Mouse (Mus musculus) E14TG2a.4 (cell line): Measurements from ENCODE around the gene Zbtb9.

ENCODE experiments used
- H3K27me3 ChIP-seq: 2 replicates; pipeline ENCODE4 v1.6.1; 2014; ENCODE audit warnings: low read length, control low read depth; ENCODE audit not compliant: insufficient read depth
- H3K36me3 ChIP-seq: 2 replicates; pipeline ENCODE4 v1.6.1; 2014; ENCODE audit warnings: low read length, control low read depth; ENCODE audit not compliant: insufficient read depth
- H3K4me1 ChIP-seq: replicated peaks from 2 replicates; pipeline ENCODE4 v1.6.1; 2014; ENCODE audit warnings: low read depth, low read length, control low read depth
- H3K4me3 ChIP-seq: replicated peaks from 2 replicates; pipeline ENCODE4 v1.5.1; 2014; ENCODE audit warnings: mild to moderate bottlenecking, low read length
- H3K9me3 ChIP-seq: 2 replicates; pipeline ENCODE4 v1.6.1; 2014; ENCODE audit warnings: low read length, control low read depth
- CTCF ChIP-seq: conservative IDR thresholded peaks from 2 replicates; pipeline ENCODE4 v1.5.1; 2014; ENCODE audit warnings: low read length
- NANOG ChIP-seq: IDR thresholded peaks from 2 replicates; pipeline ENCODE4 v1.6.1; 2014; ENCODE audit warnings: borderline replicate concordance, low read length, mixed read lengths
- POU5F1 ChIP-seq: IDR thresholded peaks from 2 replicates; pipeline ENCODE4 v1.6.1; 2014; ENCODE audit warnings: low read length, borderline replicate concordance

Zbtb9 gene

DNA sequence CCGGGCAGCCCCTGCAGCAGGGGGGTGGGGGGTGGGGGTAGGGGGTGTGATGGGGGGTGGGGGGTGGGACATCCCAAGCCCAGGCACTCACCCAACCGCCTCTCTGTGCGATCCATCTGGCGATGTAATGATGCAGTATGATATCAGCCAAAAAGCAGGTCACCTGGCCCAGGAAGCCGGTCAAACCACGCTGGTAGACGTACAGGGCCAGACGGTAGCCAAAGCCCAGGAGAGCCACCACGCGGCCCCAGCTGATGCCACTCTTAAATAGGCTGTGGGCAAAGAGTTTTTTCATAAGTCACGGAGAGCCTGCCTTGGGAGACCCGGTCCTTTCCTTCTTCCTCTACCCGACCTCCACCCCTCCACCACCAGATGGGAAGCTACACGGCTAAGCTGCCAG is 48.1 kb downstream of the Zbtb9 start:
- Histone ChIP-seq H3K4me3 (no peak overlapping the region), H3K9me3 (no peaks in the 10 kb centered on the region), H3K4me1 (peaks cover 76% of the 10 kb centered on the region), H3K27me3 (no peaks in the 10 kb centered on the region), H3K36me3 (peaks cover 56% of the 10 kb centered on the region)
- no peak for TF ChIP-seq CTCF
- no peak for TF ChIP-seq POU5F1
- TF ChIP-seq NANOG = no peak

DNA sequence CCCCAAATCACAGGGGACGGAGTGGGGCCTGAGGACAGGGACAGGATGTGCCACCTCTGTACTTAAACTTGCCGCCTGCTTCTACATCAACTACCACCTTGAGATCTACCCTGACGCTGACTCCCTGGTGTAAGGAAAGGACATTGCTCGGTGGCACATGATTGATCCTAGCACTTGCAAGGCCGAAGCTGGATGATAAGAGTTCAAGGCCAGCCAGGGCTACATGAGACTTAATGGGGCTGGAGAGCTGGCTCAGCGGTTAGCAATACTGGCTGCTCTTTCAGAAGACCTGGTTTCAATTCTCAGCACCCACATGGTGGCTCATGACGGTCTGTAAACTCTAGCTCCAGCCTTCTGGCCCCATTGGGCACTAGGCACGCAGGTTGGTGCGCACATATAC is 48.8 kb downstream of the Zbtb9 start:
- Histone ChIP-seq H3K9me3 (no peaks in the 10 kb centered on the region), H3K4me3 (no peak overlapping the region), H3K27me3 (no peaks in the 10 kb centered on the region), H3K4me1 (peaks cover 82% of the 10 kb centered on the region), H3K36me3 (peaks cover 63% of the 10 kb centered on the region)
- TF ChIP-seq POU5F1 = no peak
- no peak for TF ChIP-seq NANOG
- no peak for TF ChIP-seq CTCF

GRCm38 (mm10) chr17:27023342-27023741 is 50.4 kb downstream of the Zbtb9 start:
- Histone ChIP-seq H3K4me1 (peaks cover 82% of the 10 kb centered on the region), H3K36me3 (peaks cover 69% of the 10 kb centered on the region), H3K27me3 (no peaks in the 10 kb centered on the region), H3K4me3 (no peak overlapping the region), H3K9me3 (no peaks in the 10 kb centered on the region)
- no peak for TF ChIP-seq NANOG
- no peak for TF ChIP-seq POU5F1
- no peak for TF ChIP-seq CTCF

DNA sequence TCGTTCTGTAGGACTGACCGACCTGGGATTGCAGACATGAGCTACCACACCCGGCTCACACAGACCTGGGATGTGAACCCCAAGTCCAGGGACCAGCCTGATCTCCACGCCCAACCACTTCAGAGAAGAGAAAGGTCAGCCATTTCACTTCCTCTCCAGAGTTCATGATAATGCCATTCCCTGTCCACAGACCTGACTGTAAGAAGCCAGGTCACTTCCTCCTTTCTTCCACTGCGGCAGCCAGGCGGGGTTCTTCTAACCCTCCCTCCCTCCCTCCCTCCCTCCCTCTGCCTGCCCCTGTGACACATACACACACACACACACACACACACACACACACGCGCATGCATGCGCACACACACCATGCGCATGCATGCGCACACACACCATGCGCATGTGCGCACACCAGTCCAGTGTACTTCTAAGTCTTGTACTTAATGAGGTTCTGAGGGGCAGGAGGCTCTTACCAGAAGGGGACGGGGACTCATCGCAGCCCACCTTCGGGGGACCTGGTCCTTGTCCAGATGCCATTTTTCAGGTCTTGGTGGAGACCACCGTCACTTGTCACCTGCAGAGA is 52.4 kb downstream of the Zbtb9 start:
- no peak overlapping the region for H3K4me3 ChIP-seq
- H3K9me3 ChIP-seq = no peaks in the 10 kb centered on the region
- TF ChIP-seq CTCF (no peak), POU5F1 (no peak), NANOG (no peak)
- H3K27me3 ChIP-seq = no peaks in the 10 kb centered on the region
- peaks cover 58% of the 10 kb centered on the region for H3K36me3 ChIP-seq
- H3K4me1 ChIP-seq = peaks cover 80% of the 10 kb centered on the region

GRCm38 (mm10) chr17:27025951-27026350 is 53.0 kb downstream of the Zbtb9 start:
- TF ChIP-seq CTCF (no peak), POU5F1 (no peak), NANOG (no peak)
- Histone ChIP-seq H3K4me1 (peaks cover 86% of the 10 kb centered on the region), H3K4me3 (no peak overlapping the region), H3K36me3 (peaks cover 58% of the 10 kb centered on the region), H3K9me3 (no peaks in the 10 kb centered on the region), H3K27me3 (no peaks in the 10 kb centered on the region)

- Histone ChIP-seq H3K9me3 (peaks cover 8% of the 10 kb centered on the region; the same call in 1 of the 2 replicates), H3K4me1 (peaks cover 78% of the 10 kb centered on the region), H3K4me3 (peak overlapping the region; percentile 89), H3K36me3 (peaks cover 41% of the 10 kb centered on the region), H3K27me3 (no peaks in the 10 kb centered on the region)
- TF ChIP-seq NANOG = no peak
- TF ChIP-seq CTCF = no peak
These were observed 54.7 kb downstream of the Zbtb9 start for GRCm38 (mm10) chr17:27027460-27028283.

DNA sequence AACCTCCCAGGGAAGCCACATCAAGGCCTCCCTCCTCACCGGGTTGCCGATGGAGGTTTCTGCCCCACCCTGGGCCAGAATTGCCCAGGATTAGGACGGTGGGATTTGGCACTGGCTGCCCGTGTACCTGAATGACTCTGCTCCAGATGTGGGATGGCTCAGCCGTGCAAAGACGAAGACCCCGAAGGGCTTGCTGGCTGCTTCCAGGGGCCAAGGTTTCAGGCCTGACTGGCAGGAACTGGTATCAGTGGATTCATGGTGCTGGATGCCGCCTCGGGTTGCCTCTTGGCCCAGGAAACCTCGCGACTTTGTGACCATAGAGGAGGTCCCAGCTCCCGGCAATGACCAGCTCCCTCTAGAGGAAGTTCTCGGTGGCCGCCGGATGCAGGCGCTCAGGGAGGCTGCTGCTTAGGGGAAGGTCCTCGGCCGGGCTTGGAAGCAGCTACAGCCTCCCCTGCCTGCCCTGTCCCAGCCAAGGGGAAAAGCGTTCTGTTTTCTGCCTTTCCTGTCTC is 55.4 kb downstream of the Zbtb9 start:
- Histone ChIP-seq H3K27me3 (no peaks in the 10 kb centered on the region), H3K4me3 (peak overlapping the region; percentile 89), H3K9me3 (peaks cover 8% of the 10 kb centered on the region; the same call in 1 of the 2 replicates), H3K4me1 (peaks cover 80% of the 10 kb centered on the region), H3K36me3 (peaks cover 37% of the 10 kb centered on the region)
- TF ChIP-seq NANOG (no peak), POU5F1 (no peak), CTCF (peak; percentile 29)

DNA sequence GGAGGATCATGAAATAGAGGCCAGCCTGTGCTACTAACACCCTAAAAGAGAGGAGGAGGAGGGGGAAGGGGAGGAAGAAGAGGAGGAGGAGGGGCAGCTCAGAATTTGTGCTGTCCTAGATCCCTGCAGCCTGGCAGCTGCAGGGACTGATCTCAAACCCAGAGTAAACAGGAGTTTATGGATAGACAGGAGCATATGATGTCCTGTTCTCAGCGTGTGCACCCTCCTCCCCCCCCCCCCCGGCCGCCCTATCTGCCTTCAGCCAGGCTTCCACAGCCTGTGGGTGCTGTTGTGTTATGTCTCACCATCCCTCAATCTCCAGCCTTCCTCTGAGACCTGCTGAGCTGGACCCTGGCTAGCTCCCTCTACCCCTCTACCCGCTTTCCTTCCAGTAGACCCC is 55.9 kb downstream of the Zbtb9 start, which contains the start of gene Bak1:
Bak1 (minus strand) TSS at position 101 of the 400 bp plus-strand sequence.
- H3K4me3 ChIP-seq = peak within 1 kb of the TSS; percentile 89
- peaks cover 32% of the 10 kb centered on the region for H3K36me3 ChIP-seq
- TF ChIP-seq POU5F1 = no peak
- no peak for TF ChIP-seq NANOG
- TF ChIP-seq CTCF = no peak
- no peaks in the 10 kb centered on the region for H3K27me3 ChIP-seq
- H3K4me1 ChIP-seq = peaks cover 80% of the 10 kb centered on the region
- H3K9me3 ChIP-seq = peaks cover 8% of the 10 kb centered on the region; the same call in 1 of the 2 replicates

DNA sequence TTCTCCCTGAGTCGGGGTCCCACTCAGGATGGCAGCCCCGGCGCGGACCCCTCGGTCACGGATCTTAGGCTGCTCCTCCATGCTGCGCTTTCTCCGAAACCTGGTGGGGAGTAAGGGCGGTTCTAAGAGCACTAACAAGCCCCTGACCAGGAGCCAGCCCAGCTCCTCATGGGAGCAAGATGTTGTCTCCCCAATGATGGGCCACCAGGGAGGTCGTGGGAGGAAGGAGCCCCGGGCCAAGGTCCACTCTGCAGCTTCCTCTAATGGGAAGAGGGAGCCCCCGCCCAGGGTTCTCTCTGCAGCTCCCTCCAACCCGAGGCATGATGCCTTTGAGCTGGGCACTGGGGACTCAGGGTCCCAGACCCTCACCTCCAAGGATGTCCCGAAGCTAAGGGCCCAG is 56.5 kb downstream of the Zbtb9 start:
- TF ChIP-seq POU5F1 = no peak
- TF ChIP-seq NANOG = no peak
- TF ChIP-seq CTCF = no peak

More for the DNA sequence above, 56.5 kb downstream of the Zbtb9 start:
- Histone ChIP-seq H3K4me3 (peak overlapping the region; percentile 39), H3K36me3 (peaks cover 26% of the 10 kb centered on the region), H3K9me3 (peaks cover 8% of the 10 kb centered on the region; the same call in 1 of the 2 replicates), H3K27me3 (no peaks in the 10 kb centered on the region), H3K4me1 (peaks cover 85% of the 10 kb centered on the region)
